Mouse (Mus musculus): ENCODE measurements around the gene Asb14.

- TF ChIP-seq CTCF (IDR thresholded peaks at IDR 0.05; ENCODE audit: extremely low read depth, insufficient read length, insufficient replicate concordance, low read depth, low read length) (no peak), POLR2A (IDR thresholded peaks at IDR 0.05; ENCODE audit: low read depth, low read length) (no peak)
Measured at GRCm38 (mm10) chr14:26900893-26901292, 6.5 kb downstream of the Asb14 start.
